Mouse (Mus musculus) C2C12 (cell line): ENCODE measurements at regions not wholly inside any gene's neighbourhood (a gene's known extent, or its start where the extent isn't known, plus 50 kb on each side); places are given as distances from the start of the nearest gene placed in this dataset.

Source experiments
- H3K27me3 ChIP-seq: one replicate; pipeline ENCODE4 v1.6.1; 2011; ENCODE audit not compliant: control insufficient read depth, insufficient read depth, insufficient read length
- H3K36me3 ChIP-seq: one replicate; pipeline ENCODE4 v1.6.1; 2011; ENCODE audit not compliant: control insufficient read depth, insufficient read depth
- H3K4me3 ChIP-seq: one replicate; pipeline ENCODE4 v1.5.1; 2011; ENCODE audit warnings: mild to moderate bottlenecking, control low read depth; ENCODE audit not compliant: poor library complexity, insufficient read depth, severe bottlenecking
- H3K79me2 ChIP-seq: one replicate; pipeline ENCODE4 v1.6.1; 2011; ENCODE audit not compliant: control insufficient read depth, insufficient read depth
- H3K79me3 ChIP-seq: one replicate; pipeline ENCODE4 v1.6.1; 2011; ENCODE audit warnings: low read depth, control low read depth
- H3ac ChIP-seq: one replicate; pipeline ENCODE3; 2011; ENCODE audit warnings: low read depth; ENCODE audit not compliant: control insufficient read depth, insufficient read length
- CEBPB ChIP-seq: IDR thresholded peaks from one replicate; pipeline ENCODE4 v1.6.1; 2011; ENCODE audit warnings: low read depth, mild to moderate bottlenecking, control low read depth, moderate library complexity
- CTCF ChIP-seq: IDR thresholded peaks from one replicate; pipeline ENCODE4 v1.5.1; 2011; ENCODE audit not compliant: control insufficient read depth, insufficient read depth, insufficient read length
- FOSL1 ChIP-seq: IDR thresholded peaks from one replicate; pipeline ENCODE4 v1.8.0; 2011; ENCODE audit warnings: mild to moderate bottlenecking, low read length; ENCODE audit not compliant: poor library complexity, insufficient read depth, severe bottlenecking
- MAX ChIP-seq: IDR thresholded peaks from one replicate; pipeline ENCODE4 v1.6.1; 2011; ENCODE audit warnings: mild to moderate bottlenecking, control low read depth
- MYOD1 ChIP-seq: IDR thresholded peaks from one replicate; pipeline ENCODE4 v1.6.1; 2011; ENCODE audit warnings: low read depth; ENCODE audit not compliant: control insufficient read depth, insufficient read length
- MYOG ChIP-seq: IDR thresholded peaks from one replicate; pipeline ENCODE4 v1.6.1; 2011; ENCODE audit not compliant: control insufficient read depth, insufficient read length; ENCODE audit errors: extremely low read depth
- USF1 ChIP-seq: IDR thresholded peaks from one replicate; pipeline ENCODE4 v1.6.1; 2011; ENCODE audit warnings: low read depth, mild to moderate bottlenecking, control low read depth, moderate library complexity

DNA sequence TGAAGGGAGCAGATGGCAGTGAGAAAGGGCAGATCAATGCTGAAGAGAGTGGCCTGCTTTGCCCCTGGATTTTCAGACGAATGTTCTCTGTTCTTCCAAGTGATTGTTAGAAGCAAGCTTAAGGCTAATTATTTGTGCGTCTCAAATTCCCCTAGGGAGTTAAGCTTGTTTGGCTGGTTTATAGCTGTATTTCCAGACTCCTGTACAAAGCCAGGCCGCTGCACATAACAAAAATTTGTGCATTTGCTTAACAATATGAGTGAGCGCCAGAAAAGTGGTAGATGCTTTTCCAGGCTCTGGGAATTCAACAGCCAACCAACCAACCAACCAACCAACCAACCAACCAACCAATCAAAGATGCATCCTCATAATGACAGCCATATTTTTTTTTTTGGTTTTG is 261.9 kb downstream of the Cbln1 start:
- Histone ChIP-seq H3K79me2 (no peaks in the 10 kb centered on the region), H3K36me3 (no peaks in the 10 kb centered on the region), H3K79me3 (no peaks in the 10 kb centered on the region), H3ac (no peak overlapping the region), H3K27me3 (no peaks in the 10 kb centered on the region), H3K4me3 (no peak overlapping the region)
- TF ChIP-seq USF1 (no peak), CTCF (no peak), MAX (no peak), CEBPB (no peak), FOSL1 (no peak), MYOG (no peak), MYOD1 (no peak)

- H3K36me3 ChIP-seq = no peaks in the 10 kb centered on the region
- TF ChIP-seq MYOD1 (no peak), MYOG (no peak), CTCF (no peak), MAX (no peak), USF1 (no peak), CEBPB (no peak), FOSL1 (no peak)
- no peaks in the 10 kb centered on the region for H3K79me3 ChIP-seq
- H3K79me2 ChIP-seq = no peaks in the 10 kb centered on the region
- no peak overlapping the region for H3ac ChIP-seq
- H3K27me3 ChIP-seq = no peaks in the 10 kb centered on the region
- no peak overlapping the region for H3K4me3 ChIP-seq
Measured at GRCm38 (mm10) chr8:87209295-87209694, 263.1 kb downstream of the Cbln1 start.

GRCm38 (mm10) chr8:87208036-87208435 is 264.4 kb downstream of the Cbln1 start:
- H3K27me3 ChIP-seq = no peaks in the 10 kb centered on the region
- no peaks in the 10 kb centered on the region for H3K79me3 ChIP-seq
- no peaks in the 10 kb centered on the region for H3K79me2 ChIP-seq
- H3ac ChIP-seq = no peak overlapping the region
- TF ChIP-seq CTCF (no peak), FOSL1 (no peak), MYOD1 (no peak), USF1 (no peak), MYOG (no peak), CEBPB (no peak), MAX (no peak)
- no peaks in the 10 kb centered on the region for H3K36me3 ChIP-seq
- no peak overlapping the region for H3K4me3 ChIP-seq

- Histone ChIP-seq H3ac (no peak overlapping the region), H3K79me3 (no peaks in the 10 kb centered on the region), H3K4me3 (no peak overlapping the region), H3K27me3 (no peaks in the 10 kb centered on the region), H3K79me2 (no peaks in the 10 kb centered on the region), H3K36me3 (no peaks in the 10 kb centered on the region)
- no peak for TF ChIP-seq MYOG
- no peak for TF ChIP-seq CTCF
- no peak for TF ChIP-seq MAX
- no peak for TF ChIP-seq FOSL1
- no peak for TF ChIP-seq USF1
- no peak for TF ChIP-seq CEBPB
- TF ChIP-seq MYOD1 = no peak
Measured at GRCm38 (mm10) chr8:87202639-87203160, 269.7 kb downstream of the Cbln1 start.

- no peaks in the 10 kb centered on the region for H3K27me3 ChIP-seq
- H3K79me2 ChIP-seq = no peaks in the 10 kb centered on the region
- no peaks in the 10 kb centered on the region for H3K79me3 ChIP-seq
- no peaks in the 10 kb centered on the region for H3K36me3 ChIP-seq
- no peak for TF ChIP-seq FOSL1
- no peak for TF ChIP-seq MYOG
- TF ChIP-seq CTCF = no peak
- H3ac ChIP-seq = no peak overlapping the region
- no peak overlapping the region for H3K4me3 ChIP-seq
Measured at GRCm38 (mm10) chr8:87199461-87200131, 272.8 kb downstream of the Cbln1 start.

DNA sequence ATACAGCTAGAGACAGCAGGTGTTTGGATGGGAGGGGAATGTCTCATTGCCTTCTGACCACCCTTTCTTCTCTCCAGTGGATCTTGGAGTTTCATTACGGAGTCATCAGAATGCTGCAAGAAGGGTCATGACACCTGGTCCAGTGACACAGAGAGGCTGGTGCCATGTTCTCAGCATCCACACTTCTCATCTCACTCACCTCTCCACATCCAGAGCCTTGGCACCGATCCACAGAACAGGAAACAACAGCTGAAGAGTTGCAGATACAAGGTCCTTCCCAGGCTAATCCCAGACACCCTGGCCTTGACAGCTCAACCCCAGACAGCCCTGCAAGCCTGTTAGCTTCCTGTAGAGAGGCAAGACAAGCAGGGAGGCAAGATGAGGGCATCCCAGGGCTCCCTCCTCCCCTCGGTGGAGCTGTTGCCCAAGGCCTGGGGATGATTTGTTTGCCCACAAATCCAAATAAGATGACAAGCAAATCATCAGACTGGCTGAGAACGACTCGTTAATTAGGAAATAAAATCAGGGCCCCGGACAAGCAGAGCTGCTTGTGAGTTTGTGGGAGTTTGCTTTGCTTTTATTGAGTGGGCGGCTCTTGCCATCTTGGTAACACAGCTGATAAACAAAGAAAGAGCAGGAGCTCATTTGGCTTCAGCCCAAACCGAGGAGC is 274.4 kb downstream of the Cbln1 start:
- TF ChIP-seq CTCF (no peak), CEBPB (no peak), MYOD1 (no peak), MYOG (no peak), MAX (no peak), FOSL1 (no peak), USF1 (no peak)
- H3K27me3 ChIP-seq = no peaks in the 10 kb centered on the region
- no peaks in the 10 kb centered on the region for H3K79me2 ChIP-seq
- H3K4me3 ChIP-seq = no peak overlapping the region
- no peaks in the 10 kb centered on the region for H3K79me3 ChIP-seq
- no peaks in the 10 kb centered on the region for H3K36me3 ChIP-seq
- H3ac ChIP-seq = no peak overlapping the region
